Mouse (Mus musculus) neural tube, embryonic 11.5 days (tissue): ENCODE data around the gene Igsf11. TPM values are rescaled to one million over a fixed set of nuclear protein-coding genes. Genes with fewer than 3 reads are reported as not detected.
A peak's percentile ranks its signal among the peaks of the same experiment; 100 is the strongest.

Source experiments
- ATAC-seq: fragments of 200-750 bp; cut with Nextera tagmentation; 2 replicates; pipeline ENCODE4 v1.8.0; 2017; ENCODE audit warnings: moderate number of reproducible peaks, mild to moderate bottlenecking, moderate TSS enrichment, moderate library complexity; ENCODE audit not compliant: insufficient read depth, low FRiP score, low TSS enrichment
- DNase-seq: peaks from one replicate; pipeline ENCODE4 v3.0.0-alpha.2; 2015; ENCODE audit warnings: low spot score
- H3K27ac ChIP-seq: fragments of 300-500 bp; sonication (generic); 2 replicates; pipeline ENCODE4 v1.5.1; 2014; ENCODE audit warnings: low read depth, mild to moderate bottlenecking, low read length
- H3K27me3 ChIP-seq: fragments of 300-500 bp; sonication (generic); 2 replicates; pipeline ENCODE4 v1.6.1; 2014; ENCODE audit warnings: mild to moderate bottlenecking, low read length, mixed read lengths; ENCODE audit not compliant: control insufficient read depth, insufficient read depth
- H3K36me3 ChIP-seq: fragments of 300-500 bp; sonication (generic); 2 replicates; pipeline ENCODE4 v1.6.1; 2014; ENCODE audit warnings: mild to moderate bottlenecking, low read length, moderate library complexity, mixed read lengths; ENCODE audit not compliant: control insufficient read depth, insufficient read depth
- H3K4me1 ChIP-seq: fragments of 300-500 bp; sonication (generic); 2 replicates; pipeline ENCODE4 v1.6.1; 2014; ENCODE audit warnings: low read length, mixed read lengths; ENCODE audit not compliant: control insufficient read depth, insufficient read depth
- H3K4me2 ChIP-seq: fragments of 300-500 bp; sonication (generic); 2 replicates; pipeline ENCODE4 v1.6.1; 2014; ENCODE audit warnings: low read depth, mild to moderate bottlenecking, moderate library complexity
- H3K4me3 ChIP-seq: fragments of 300-500 bp; sonication (generic); 2 replicates; pipeline ENCODE4 v1.5.1; 2014; ENCODE audit warnings: low read depth, low read length
- H3K9ac ChIP-seq: fragments of 300-500 bp; sonication (generic); 2 replicates; pipeline ENCODE4 v1.6.1; 2014; ENCODE audit warnings: mild to moderate bottlenecking, low read length
- H3K9me3 ChIP-seq: fragments of 300-500 bp; sonication (generic); 2 replicates; pipeline ENCODE4 v1.6.1; 2016; ENCODE audit warnings: low read length; ENCODE audit not compliant: control insufficient read depth
- WGBS: fragments of 180-500 bp; shearing (Covaris S2); extraction: QIAGEN DNeasy Blood & Tissue Kit; methylation state at CpG from one replicate; pipeline ENCODE4 v1.1.7; 2014; 5-methylcytosine and 5-hydroxymethylcytosine counted together
- polyA plus RNA-seq: library from polyadenylated mRNA; unstranded; fragments of >200 nt; fragmentation: Nextera tagmentation; extraction: Ambion mirVana; gene quantifications from 2 replicates; pipeline ENCODE4 v1.2.1, GENCODE M21; 2014

Gene Igsf11
- polyA plus RNA-seq, 1 experiment from 2014 or later, result 5.7 TPM

DNA sequence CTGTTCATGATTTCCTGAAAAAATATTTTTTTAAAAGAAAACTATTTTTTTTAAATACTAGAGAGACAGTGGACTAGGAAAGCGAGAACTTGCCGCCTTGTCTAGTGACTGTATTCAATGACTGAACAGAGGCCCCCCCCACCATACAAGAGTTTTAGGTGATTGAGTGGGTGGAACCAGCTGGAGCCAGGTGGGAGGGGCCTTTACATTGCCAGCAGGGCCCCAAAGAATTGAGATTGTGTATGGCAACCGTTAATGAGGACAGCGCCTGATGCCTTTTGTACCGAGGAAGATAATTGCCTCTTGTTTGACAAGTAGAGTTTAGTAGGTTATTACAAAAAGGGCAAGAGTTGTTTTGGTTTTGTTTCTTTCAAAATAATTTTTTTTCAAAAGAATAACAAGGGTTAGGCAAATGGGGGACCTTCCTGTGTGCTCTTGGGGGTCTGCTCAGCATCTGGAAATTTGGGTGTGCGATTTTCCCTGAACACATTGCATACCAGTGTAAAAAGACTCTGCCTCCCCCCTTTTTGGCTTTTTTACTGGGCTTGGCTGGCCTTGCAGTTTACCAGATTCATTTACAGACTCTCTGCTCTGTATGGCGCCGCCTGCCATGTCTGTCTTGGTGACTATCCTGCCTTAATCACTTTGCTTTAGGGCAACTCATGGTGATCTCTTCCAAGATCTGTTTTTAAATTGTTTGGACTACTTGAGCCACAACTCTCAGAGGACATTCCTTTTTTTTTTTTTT is 133.7 kb downstream of the Igsf11 start:
- Histone ChIP-seq H3K27ac (no peak overlapping the region), H3K27me3 (no peaks in the 10 kb centered on the region), H3K9me3 (no peaks in the 10 kb centered on the region), H3K9ac (no peak overlapping the region), H3K36me3 (no peaks in the 10 kb centered on the region), H3K4me1 (no peaks in the 10 kb centered on the region), H3K4me2 (no peak overlapping the region), H3K4me3 (no peak overlapping the region)
- DNase-seq, result peak; percentile 24
- no peak; the same call in 1 of the 2 replicates for ATAC-seq
- WGBS, result 64% methylated on average over 8 of the region's 8 CpGs

DNA sequence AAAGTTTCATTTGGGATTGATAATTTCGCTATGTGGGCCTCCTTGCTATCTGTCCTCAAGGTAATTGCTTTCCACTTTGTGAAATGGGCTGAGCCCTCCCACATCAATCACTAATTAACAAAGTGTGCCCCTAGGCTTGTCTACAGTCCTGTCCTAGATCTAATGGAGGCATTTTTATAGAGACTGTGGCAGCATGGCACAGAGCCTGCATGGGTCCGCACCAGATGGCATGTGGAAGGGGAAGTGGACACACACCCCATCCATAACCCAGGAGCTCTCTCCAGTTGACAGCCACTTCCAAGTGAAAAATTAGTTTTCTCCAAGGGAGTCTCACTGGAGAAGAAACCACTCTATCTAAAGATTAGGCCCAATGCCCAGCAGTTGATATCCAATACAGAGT is 138.9 kb downstream of the Igsf11 start:
- 73% methylated on average over 2 of the region's 2 CpGs for WGBS

DNA sequence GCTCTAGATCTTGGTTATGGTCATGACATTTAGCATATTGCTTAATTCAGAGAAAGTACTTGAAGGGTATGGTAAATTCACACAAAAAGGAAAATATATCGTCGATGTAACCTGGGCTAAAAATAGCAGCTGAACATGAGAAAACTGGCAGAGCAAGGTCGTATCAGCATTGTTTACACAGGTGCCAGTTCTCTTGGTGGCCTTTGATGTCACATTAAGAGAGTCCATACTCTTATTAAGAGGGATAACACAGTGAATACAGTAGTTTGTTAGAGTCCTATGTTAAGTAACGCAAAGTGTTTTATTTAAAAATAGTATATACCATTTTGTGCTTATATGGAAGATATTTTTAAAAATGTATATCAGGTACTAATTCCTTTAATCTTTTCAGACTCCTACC is 144.8 kb downstream of the Igsf11 start:
- H3K27ac ChIP-seq, result no peak overlapping the region
- WGBS, result 67% methylated on average over 4 of the region's 4 CpGs
- no peak for DNase-seq
- H3K4me3 ChIP-seq, result no peak overlapping the region
- ATAC-seq, result no peak
- no peaks in the 10 kb centered on the region for H3K4me1 ChIP-seq
- no peak overlapping the region for H3K4me2 ChIP-seq
- H3K9ac ChIP-seq, result no peak overlapping the region
- no peaks in the 10 kb centered on the region for H3K36me3 ChIP-seq
- H3K27me3 ChIP-seq, result no peaks in the 10 kb centered on the region
- no peaks in the 10 kb centered on the region for H3K9me3 ChIP-seq

More for the DNA sequence above, 138.9 kb downstream of the Igsf11 start:
- Histone ChIP-seq H3K4me3 (no peak overlapping the region), H3K9me3 (no peaks in the 10 kb centered on the region), H3K4me2 (no peak overlapping the region), H3K36me3 (no peaks in the 10 kb centered on the region), H3K27ac (no peak overlapping the region), H3K4me1 (no peaks in the 10 kb centered on the region; the same call in 1 of the 2 replicates), H3K27me3 (no peaks in the 10 kb centered on the region), H3K9ac (no peak overlapping the region)
- DNase-seq (no peak), ATAC-seq (0 out of 2 replicates have a peak, but pooled peaks have one; percentile 23)

DNA sequence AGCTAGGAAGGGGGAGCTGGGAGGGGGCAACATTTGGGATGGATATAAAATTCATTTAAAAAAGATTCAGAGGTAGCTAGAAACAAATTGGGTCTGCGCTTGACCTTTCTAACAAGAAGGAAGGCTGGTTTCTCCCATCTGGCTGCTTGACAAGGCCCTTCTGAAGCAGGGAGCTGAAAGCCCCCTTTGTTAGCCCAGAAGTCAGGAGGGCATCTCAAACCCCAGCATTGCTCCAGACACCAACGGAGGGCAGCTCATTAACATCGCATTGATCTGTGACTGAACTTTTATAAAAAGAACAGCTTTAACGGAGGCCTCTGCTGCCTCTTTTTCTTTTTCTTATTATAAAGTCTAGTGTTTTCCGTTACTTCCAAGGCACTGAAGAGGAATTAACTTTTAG is 151.9 kb downstream of the Igsf11 start:
- no peak overlapping the region for H3K4me2 ChIP-seq
- no peaks in the 10 kb centered on the region for H3K4me1 ChIP-seq
- 35% methylated on average over 5 of the region's 5 CpGs for WGBS
- no peaks in the 10 kb centered on the region for H3K36me3 ChIP-seq
- no peak overlapping the region for H3K4me3 ChIP-seq
- H3K9me3 ChIP-seq, result no peaks in the 10 kb centered on the region
- ATAC-seq, result no peak
- peak; percentile 36 for DNase-seq
- H3K27ac ChIP-seq, result 0 out of 2 replicates have a peak overlapping the region, but pooled peaks have one; percentile 4
- H3K9ac ChIP-seq, result no peak overlapping the region
- no peaks in the 10 kb centered on the region for H3K27me3 ChIP-seq

DNA sequence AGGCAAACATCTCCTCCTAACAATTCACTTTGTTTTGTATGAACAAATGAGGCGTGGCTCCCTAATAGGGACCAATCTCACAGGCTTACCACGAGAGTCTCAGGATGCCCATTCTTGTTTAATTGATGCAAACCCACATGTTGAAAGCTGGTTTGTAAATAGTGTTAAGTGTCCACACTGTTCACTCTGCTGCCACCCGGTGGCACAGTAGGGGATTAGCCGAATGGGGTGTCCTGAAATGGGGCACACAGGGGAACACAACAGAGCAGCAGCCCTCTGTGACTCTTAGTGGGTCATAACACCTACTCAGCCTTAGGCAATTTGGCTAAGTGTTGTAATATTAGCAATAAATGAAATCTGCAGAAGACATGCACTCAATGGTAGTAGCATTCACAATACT is 156.4 kb downstream of the Igsf11 start:
- Histone ChIP-seq H3K27ac (no peak overlapping the region), H3K4me3 (no peak overlapping the region), H3K36me3 (no peaks in the 10 kb centered on the region), H3K27me3 (no peaks in the 10 kb centered on the region), H3K9me3 (no peaks in the 10 kb centered on the region), H3K9ac (no peak overlapping the region), H3K4me2 (no peak overlapping the region), H3K4me1 (no peaks in the 10 kb centered on the region)
- ATAC-seq (peak; percentile 64; the same call in 1 of the 2 replicates), DNase-seq (peak; percentile 68)
- WGBS, result 14% methylated on average over 4 of the region's 4 CpGs

DNA sequence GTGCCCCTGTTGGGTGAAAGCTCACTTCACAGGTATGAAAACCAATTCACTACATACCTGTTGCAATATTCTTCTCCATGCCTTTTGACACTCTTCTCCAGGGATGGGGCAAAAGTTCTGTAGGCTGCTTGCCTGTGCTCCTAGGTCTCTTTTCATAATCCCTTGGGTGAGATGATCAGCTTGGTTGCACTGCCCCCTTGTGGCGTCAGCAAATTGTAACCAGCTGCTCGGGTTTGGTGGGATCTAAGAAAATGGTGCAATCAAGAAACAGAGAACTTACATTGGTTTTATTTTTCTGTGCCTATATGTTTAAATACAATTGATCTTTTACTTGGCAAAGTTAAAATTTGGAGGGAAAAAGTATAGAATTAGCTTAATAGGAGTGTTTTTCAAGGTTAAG is 160.5 kb downstream of the Igsf11 start:
- no peaks in the 10 kb centered on the region for H3K9me3 ChIP-seq
- no peaks in the 10 kb centered on the region for H3K4me1 ChIP-seq
- no peaks in the 10 kb centered on the region for H3K36me3 ChIP-seq
- no peaks in the 10 kb centered on the region for H3K27me3 ChIP-seq
- 0% methylated on average over 2 of the region's 2 CpGs for WGBS
- no peak overlapping the region for H3K4me2 ChIP-seq
- H3K9ac ChIP-seq, result no peak overlapping the region
- no peak overlapping the region for H3K4me3 ChIP-seq
- peak; percentile 80 for DNase-seq
- no peak overlapping the region for H3K27ac ChIP-seq
- ATAC-seq, result no peak

DNA sequence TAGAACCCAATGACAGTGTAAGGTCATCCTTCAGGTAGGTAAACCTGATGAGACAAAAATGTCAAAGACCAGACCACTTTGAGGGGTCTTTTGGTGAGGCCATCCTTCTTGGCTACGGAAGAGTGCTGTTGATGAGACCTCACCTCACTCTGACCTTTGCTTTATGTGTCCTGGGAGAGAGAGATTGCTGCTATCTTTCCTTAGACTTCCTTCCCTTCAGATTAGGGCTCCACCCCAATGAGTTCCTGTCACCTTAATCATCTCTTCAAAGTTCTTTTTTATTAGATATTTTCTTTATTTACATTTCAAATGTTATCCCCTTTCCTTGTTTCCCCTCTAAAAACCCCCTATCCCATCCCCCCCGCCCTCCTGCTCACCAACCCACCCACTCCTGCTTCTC is 161.3 kb downstream of the Igsf11 start:
- no peaks in the 10 kb centered on the region for H3K27me3 ChIP-seq
- DNase-seq (no peak), ATAC-seq (no peak)
- H3K27ac ChIP-seq, result no peak overlapping the region
- H3K9me3 ChIP-seq, result no peaks in the 10 kb centered on the region
- 80% methylated on average over 2 of the region's 2 CpGs for WGBS
- no peak overlapping the region for H3K9ac ChIP-seq
- no peak overlapping the region for H3K4me3 ChIP-seq
- no peaks in the 10 kb centered on the region for H3K36me3 ChIP-seq
- no peak overlapping the region for H3K4me2 ChIP-seq
- no peaks in the 10 kb centered on the region for H3K4me1 ChIP-seq

DNA sequence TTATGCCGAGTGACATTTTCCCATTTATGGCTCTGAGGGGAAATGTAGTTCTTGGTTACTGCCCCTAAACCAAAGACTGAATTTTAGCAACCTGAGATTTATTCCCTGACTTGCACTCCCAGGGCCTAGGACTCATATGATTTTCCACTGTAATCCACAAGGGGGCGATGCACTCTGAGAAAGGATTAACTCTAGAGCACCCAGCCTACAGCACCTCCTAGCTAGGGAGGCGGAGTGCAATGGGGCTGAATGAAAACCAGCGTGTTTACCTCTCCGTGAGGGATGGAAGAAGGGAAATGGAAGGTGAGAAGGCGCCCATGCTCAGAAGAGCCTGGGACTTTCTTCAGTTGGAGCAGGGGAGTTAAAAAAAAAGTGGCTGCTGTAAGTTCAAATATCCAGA is 163.6 kb downstream of the Igsf11 start:
- Histone ChIP-seq H3K4me2 (no peak overlapping the region), H3K4me1 (no peaks in the 10 kb centered on the region), H3K27me3 (no peaks in the 10 kb centered on the region), H3K36me3 (no peaks in the 10 kb centered on the region), H3K27ac (no peak overlapping the region), H3K9ac (no peak overlapping the region), H3K4me3 (no peak overlapping the region), H3K9me3 (no peaks in the 10 kb centered on the region)
- WGBS, result 21% methylated on average over 6 of the region's 6 CpGs
- ATAC-seq, result peak; percentile 72
- DNase-seq, result peak; percentile 22

DNA sequence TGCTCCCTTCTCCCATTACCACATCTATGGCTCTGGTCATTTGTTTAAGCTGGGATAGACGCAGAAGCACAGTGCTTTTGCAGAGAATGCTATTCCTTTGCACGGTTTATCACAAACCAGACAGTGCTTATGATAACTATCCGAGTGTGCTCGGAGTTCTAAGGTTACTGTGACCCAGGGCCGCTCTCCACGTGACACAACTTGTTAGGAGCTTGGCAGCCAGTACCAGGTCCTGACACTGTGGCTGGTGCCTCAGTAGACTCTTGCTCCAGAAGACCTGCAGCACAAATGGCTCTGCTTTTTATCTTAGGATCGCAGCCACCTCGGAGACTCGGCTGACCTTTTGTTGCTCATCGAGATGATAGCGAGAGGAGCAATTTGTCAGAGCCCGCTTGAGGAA is 164.5 kb downstream of the Igsf11 start:
- Histone ChIP-seq H3K9me3 (no peaks in the 10 kb centered on the region), H3K4me2 (no peak overlapping the region), H3K27ac (no peak overlapping the region), H3K9ac (no peak overlapping the region), H3K27me3 (no peaks in the 10 kb centered on the region), H3K4me1 (no peaks in the 10 kb centered on the region), H3K36me3 (no peaks in the 10 kb centered on the region), H3K4me3 (no peak overlapping the region)
- WGBS, result 69% methylated on average over 12 of the region's 12 CpGs
- ATAC-seq (no peak), DNase-seq (no peak)
